Mouse (Mus musculus) lung, embryonic 16.5 days (tissue): ENCODE data around the gene Simc1. TPM values are rescaled to one million over a fixed set of nuclear protein-coding genes. Genes with fewer than 3 reads are reported as not detected.

Experiments
- ATAC-seq: fragments of 200-750 bp; cut with Nextera tagmentation; 2 replicates; pipeline ENCODE4 v1.8.0; 2017; ENCODE audit warnings: low read depth, mild to moderate bottlenecking, moderate library complexity
- H3K27ac ChIP-seq: fragments of 300-500 bp; sonication (generic); 2 replicates; pipeline ENCODE4 v1.5.1; 2014; ENCODE audit warnings: mild to moderate bottlenecking, control low read depth, low read length
- H3K27me3 ChIP-seq: fragments of 300-500 bp; sonication (generic); 2 replicates; pipeline ENCODE4 v1.6.1; 2014; ENCODE audit warnings: low read depth, low read length, mixed read lengths; ENCODE audit not compliant: control insufficient read depth, insufficient read depth
- H3K36me3 ChIP-seq: fragments of 300-500 bp; sonication (generic); 2 replicates; pipeline ENCODE4 v1.6.1; 2014; ENCODE audit warnings: low read length; ENCODE audit not compliant: control insufficient read depth, insufficient read depth
- H3K4me1 ChIP-seq: fragments of 300-500 bp; sonication (generic); replicated peaks from 2 replicates; pipeline ENCODE4 v1.6.1; 2014; ENCODE audit warnings: low read length, mixed read lengths; ENCODE audit not compliant: control insufficient read depth, insufficient read depth
- H3K4me2 ChIP-seq: fragments of 300-500 bp; sonication (generic); 2 replicates; pipeline ENCODE4 v1.6.1; 2014; ENCODE audit warnings: low read depth, low read length, control low read depth
- H3K4me3 ChIP-seq: fragments of 300-500 bp; sonication (generic); 2 replicates; pipeline ENCODE4 v1.5.1; 2014; ENCODE audit warnings: mild to moderate bottlenecking, low read length, control low read depth
- H3K9ac ChIP-seq: fragments of 300-500 bp; sonication (generic); 2 replicates; pipeline ENCODE4 v1.6.1; 2014; ENCODE audit warnings: low read length, control low read depth
- H3K9me3 ChIP-seq: fragments of 300-500 bp; sonication (generic); 2 replicates; pipeline ENCODE4 v1.6.1; 2016; ENCODE audit warnings: low read length; ENCODE audit not compliant: control insufficient read depth
- WGBS: fragments of 180-500 bp; shearing (Covaris S2); extraction: QIAGEN DNeasy Blood & Tissue Kit; methylation state at CpG from one replicate; pipeline ENCODE4 v1.1.7; 2014; 5-methylcytosine and 5-hydroxymethylcytosine counted together
- polyA plus RNA-seq: library from polyadenylated mRNA; unstranded; fragments of >200 nt; fragmentation: Nextera tagmentation; extraction: Ambion mirVana; gene quantifications from 2 replicates; pipeline ENCODE4 v1.2.1, GENCODE M21; 2015

The Simc1 gene
- polyA plus RNA-seq, 1 experiment from 2014 or later = 8.3 TPM

DNA sequence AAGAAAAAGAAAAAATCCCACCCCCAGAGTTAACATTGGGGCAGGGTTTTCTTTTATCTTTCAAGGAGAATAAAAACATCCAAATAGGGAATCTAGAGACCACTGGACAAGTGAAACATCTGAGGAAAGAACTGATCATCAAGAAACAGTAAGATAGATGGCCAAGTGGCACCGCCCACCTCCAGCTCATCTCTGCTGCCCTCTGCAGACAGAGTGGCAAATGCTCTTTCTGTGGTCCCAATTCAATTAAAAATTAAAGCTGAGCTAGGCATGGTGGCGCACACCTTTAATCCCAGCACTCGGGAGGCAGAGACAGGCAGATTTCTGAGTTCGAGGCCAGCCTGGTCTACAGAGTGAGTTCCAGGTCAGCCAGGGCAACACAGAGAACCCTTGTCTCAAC, 16.6 kb downstream of the Simc1 start:
- no peak overlapping the region for H3K9ac ChIP-seq
- no peak overlapping the region for H3K4me3 ChIP-seq
- H3K4me1 ChIP-seq = no peaks in the 10 kb centered on the region
- H3K9me3 ChIP-seq = peaks cover 5% of the 10 kb centered on the region; the same call in 1 of the 2 replicates
- no peak for ATAC-seq
- H3K36me3 ChIP-seq = peaks cover 13% of the 10 kb centered on the region
- 90% methylated on average over 4 of the region's 4 CpGs for WGBS
- H3K27me3 ChIP-seq = no peaks in the 10 kb centered on the region
- H3K27ac ChIP-seq = no peak overlapping the region
- H3K4me2 ChIP-seq = no peak overlapping the region

DNA sequence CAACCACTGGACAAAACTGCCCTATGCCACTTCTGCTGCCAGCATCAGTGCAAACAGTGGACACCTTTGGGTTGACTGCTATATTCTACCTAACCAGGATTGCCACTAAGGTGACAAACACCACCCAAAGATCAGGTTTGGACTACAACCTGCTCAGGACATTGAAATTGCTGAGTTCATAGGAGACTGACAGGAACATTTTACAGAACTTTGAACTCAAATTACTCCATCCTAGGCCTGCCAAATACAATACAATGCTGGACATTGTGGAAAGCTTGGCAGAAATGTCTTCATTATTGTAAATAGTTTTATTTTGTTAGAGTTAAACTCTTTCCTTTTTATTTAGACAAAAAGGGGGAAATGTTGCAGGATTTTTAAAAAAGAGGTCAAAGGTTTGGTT, 17.6 kb downstream of the Simc1 start:
- no peak overlapping the region for H3K4me3 ChIP-seq
- no peak overlapping the region for H3K9ac ChIP-seq
- peaks cover 12% of the 10 kb centered on the region for H3K36me3 ChIP-seq
- no peaks in the 10 kb centered on the region for H3K4me1 ChIP-seq
- H3K9me3 ChIP-seq = no peaks in the 10 kb centered on the region
- no peak for ATAC-seq
- H3K27ac ChIP-seq = no peak overlapping the region
- H3K4me2 ChIP-seq = no peak overlapping the region
- no peaks in the 10 kb centered on the region for H3K27me3 ChIP-seq

DNA sequence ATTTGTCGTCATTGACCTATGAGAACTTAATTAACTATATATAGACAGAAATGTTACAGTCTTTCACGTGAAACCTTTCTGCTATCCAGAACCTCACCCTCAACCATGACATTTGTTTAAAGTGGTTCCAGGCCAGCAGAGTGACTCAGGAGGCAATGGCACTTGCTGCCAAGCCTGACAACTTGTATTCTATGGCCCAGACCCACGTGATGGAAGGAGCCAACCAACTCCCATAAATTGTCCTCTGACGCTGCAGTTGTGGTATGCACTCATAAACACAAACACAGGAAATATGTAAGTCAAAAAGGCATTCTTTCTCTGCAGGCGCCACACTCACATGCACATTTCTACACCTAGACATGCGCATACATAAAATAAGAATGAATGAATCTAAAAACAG, 23.6 kb downstream of the Simc1 start:
- ATAC-seq = no peak
- WGBS = 74% methylated on average over 6 of the region's 6 CpGs

DNA sequence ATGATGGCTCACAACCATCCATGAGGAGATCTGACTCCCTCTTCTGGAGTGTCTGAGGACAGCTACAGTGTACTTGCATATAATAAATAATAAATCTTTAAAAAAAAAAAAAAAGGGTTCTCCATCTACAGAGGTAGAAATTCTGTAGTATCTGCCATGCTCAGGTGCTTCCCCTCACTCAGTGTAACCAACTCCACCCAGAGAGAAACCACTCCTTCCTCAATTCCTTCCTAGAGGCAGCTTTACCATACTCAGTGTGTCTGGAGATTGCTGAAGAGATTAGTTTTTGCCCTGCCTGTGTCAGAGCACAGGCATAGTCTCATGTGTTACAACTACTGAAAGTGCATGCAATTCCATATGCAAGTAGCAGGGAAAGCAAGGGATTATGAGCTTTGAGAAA, 28.6 kb downstream of the Simc1 start:
- ATAC-seq = no peak
- peaks cover 16% of the 10 kb centered on the region for H3K36me3 ChIP-seq

More for the DNA sequence above, 23.6 kb downstream of the Simc1 start:
- no peak overlapping the region for H3K4me2 ChIP-seq
- H3K27me3 ChIP-seq = no peaks in the 10 kb centered on the region
- peaks cover 27% of the 10 kb centered on the region for H3K36me3 ChIP-seq
- no peak overlapping the region for H3K4me3 ChIP-seq
- no peaks in the 10 kb centered on the region for H3K4me1 ChIP-seq
- H3K9ac ChIP-seq = no peak overlapping the region
- H3K9me3 ChIP-seq = no peaks in the 10 kb centered on the region
- H3K27ac ChIP-seq = no peak overlapping the region

DNA sequence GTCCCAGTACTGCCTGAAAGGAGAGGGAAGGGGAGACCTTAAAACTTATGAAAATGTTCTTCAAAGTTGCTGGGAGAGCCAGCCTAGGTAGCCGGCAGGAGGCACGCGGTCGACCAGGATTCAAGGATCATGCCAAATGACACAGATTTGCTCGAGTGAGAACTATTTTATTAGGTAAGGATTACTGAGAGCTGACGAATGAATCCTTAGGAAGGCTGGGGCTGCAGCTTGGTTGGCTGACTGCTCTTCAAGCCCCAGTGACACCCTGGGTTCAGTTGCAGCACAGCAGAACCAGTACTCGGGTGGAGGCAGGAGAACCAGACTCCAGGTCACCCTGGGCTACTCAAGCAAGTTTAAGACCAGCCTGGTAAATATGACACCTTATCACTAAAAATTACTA, 44.5 kb downstream of the Simc1 start:
- Histone ChIP-seq H3K36me3 (peaks cover 22% of the 10 kb centered on the region), H3K9ac (no peak overlapping the region), H3K4me1 (no peaks in the 10 kb centered on the region), H3K4me3 (no peak overlapping the region), H3K27me3 (no peaks in the 10 kb centered on the region), H3K27ac (no peak overlapping the region), H3K9me3 (no peaks in the 10 kb centered on the region), H3K4me2 (no peak overlapping the region)
- ATAC-seq = no peak
- 86% methylated on average over 7 of the region's 7 CpGs for WGBS

More for the DNA sequence above, 28.6 kb downstream of the Simc1 start:
- Histone ChIP-seq H3K27ac (no peak overlapping the region), H3K4me2 (no peak overlapping the region), H3K9me3 (no peaks in the 10 kb centered on the region), H3K27me3 (no peaks in the 10 kb centered on the region), H3K4me1 (no peaks in the 10 kb centered on the region), H3K4me3 (no peak overlapping the region), H3K9ac (no peak overlapping the region)

DNA sequence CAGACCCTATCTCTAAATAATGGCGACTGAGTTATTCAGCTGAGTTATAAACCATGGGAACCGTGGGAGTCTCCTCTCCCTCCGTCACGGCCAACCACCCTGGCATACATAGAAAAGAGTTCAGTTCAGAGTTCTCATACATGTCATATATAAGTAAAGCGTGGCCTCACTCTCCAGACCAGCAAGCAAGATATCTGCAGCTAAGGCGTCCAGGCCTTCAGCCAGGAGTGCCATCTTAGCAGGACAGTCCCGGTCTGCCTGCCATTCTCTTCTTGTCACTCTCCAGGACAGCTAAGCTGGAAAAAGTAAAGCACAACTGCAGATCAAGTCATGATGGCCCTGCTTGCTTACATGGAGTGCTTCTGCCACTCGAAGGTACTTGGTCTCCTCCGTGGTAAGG, 52.6 kb downstream of the Simc1 start:
- H3K9ac ChIP-seq = no peak overlapping the region
- no peaks in the 10 kb centered on the region for H3K4me1 ChIP-seq
- no peak overlapping the region for H3K4me3 ChIP-seq
- H3K9me3 ChIP-seq = no peaks in the 10 kb centered on the region
- WGBS = 89% methylated on average over 9 of the region's 9 CpGs
- H3K36me3 ChIP-seq = peaks cover 47% of the 10 kb centered on the region
- H3K27me3 ChIP-seq = no peaks in the 10 kb centered on the region
- ATAC-seq = no peak
- H3K27ac ChIP-seq = no peak overlapping the region
- H3K4me2 ChIP-seq = no peak overlapping the region

DNA sequence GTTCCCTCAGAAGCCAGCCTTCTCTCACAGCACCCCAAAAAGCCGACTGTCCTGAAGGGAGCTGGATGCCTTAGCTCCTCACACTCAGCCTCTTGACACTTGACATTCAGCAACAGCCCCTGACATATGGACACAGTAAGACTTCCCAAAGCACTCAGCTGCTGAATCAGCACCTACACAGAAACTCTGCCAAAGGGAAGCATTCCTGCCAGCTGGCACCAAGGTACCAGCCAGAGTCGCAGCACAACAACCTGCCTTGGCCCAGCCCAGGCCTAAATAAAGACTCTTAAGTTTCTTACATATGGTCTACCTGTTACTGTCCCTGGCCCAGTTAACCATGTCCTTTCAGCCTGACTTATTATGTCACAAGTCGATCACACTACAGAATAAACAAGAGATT, 53.2 kb downstream of the Simc1 start:
- Histone ChIP-seq H3K4me3 (no peak overlapping the region), H3K9me3 (no peaks in the 10 kb centered on the region), H3K36me3 (peaks cover 47% of the 10 kb centered on the region), H3K27ac (no peak overlapping the region), H3K4me1 (no peaks in the 10 kb centered on the region), H3K9ac (no peak overlapping the region), H3K4me2 (no peak overlapping the region), H3K27me3 (no peaks in the 10 kb centered on the region)
- 67% methylated on average over 3 of the region's 3 CpGs for WGBS
- no peak for ATAC-seq

DNA sequence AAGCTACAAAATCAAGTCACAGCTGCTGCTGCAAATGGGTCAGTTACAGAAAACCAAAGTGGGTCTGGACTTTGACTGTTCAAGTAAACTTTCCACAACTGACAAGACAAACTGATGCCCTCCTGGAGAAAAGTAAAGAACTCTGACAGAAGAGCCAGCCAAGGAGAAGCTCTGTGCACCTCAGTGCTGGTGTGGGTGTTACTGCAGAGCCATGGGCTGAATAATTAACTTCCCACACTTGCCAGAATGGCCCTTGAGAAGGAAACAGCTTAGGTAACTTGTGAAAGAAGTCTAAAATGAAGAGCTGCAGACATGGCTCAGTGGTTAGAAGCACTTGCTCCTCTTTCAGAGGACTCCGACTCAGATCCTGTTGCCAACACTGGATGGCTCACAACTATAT, 54.1 kb downstream of the Simc1 start:
- no peaks in the 10 kb centered on the region for H3K4me1 ChIP-seq
- ATAC-seq = no peak

DNA sequence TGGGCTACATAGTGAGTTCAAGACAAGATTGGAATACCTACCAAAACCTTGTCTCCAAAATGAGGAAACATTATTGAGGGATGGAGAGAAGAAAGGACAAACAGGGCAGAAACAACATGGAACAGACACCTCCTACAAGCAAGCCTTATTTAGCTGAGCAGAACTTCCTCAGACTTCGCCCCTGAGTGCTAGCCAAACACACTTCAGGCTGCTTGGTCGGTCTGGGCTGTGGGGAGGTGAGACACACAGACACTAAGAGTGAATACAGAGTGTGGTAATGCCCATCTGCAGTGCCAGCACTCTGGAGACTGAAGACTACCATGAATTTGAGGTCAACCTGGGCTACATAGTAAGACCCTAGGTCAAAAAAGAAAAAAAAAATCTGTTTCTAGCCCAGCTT, 56.1 kb downstream of the Simc1 start:
- Histone ChIP-seq H3K9me3 (no peaks in the 10 kb centered on the region), H3K4me1 (peaks cover 8% of the 10 kb centered on the region), H3K27me3 (no peaks in the 10 kb centered on the region), H3K27ac (no peak overlapping the region), H3K9ac (no peak overlapping the region), H3K36me3 (peaks cover 40% of the 10 kb centered on the region), H3K4me2 (no peak overlapping the region), H3K4me3 (no peak overlapping the region)
- WGBS = 81% methylated on average over 2 of the region's 2 CpGs
- ATAC-seq = no peak

More for the DNA sequence above, 54.1 kb downstream of the Simc1 start:
- Histone ChIP-seq H3K4me3 (no peak overlapping the region), H3K36me3 (peaks cover 45% of the 10 kb centered on the region), H3K4me2 (no peak overlapping the region), H3K9ac (no peak overlapping the region), H3K9me3 (no peaks in the 10 kb centered on the region), H3K27me3 (no peaks in the 10 kb centered on the region), H3K27ac (no peak overlapping the region)
- WGBS = 95% methylated on average over 1 of the region's 1 CpGs

DNA sequence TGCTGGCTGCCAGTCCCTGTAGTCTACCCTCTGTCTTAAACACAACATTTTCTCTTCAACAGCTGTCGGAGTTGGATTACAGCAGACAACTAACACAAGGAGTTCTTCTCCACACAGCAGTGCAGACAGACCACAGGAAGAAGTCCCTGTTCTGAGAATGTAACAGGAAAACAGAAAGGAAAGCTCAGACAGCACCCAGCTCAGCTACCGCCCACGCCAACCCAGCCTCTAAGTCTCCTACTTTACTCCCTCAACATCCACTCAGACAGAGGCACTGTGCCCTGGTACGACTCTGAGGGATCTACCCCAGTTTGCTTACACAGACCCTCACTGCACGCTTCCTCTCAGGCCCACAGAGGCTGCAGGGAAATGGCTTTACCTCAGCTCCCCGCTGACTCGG, 57.0 kb downstream of the Simc1 start:
- Histone ChIP-seq H3K4me2 (no peak overlapping the region), H3K9ac (no peak overlapping the region), H3K27me3 (no peaks in the 10 kb centered on the region), H3K9me3 (no peaks in the 10 kb centered on the region), H3K4me3 (no peak overlapping the region), H3K27ac (no peak overlapping the region), H3K4me1 (peaks cover 8% of the 10 kb centered on the region), H3K36me3 (peaks cover 39% of the 10 kb centered on the region)
- ATAC-seq = no peak
- WGBS = 83% methylated on average over 7 of the region's 7 CpGs
